ENCODE assay signal across 14 mouse cellular contexts in genomic region chr14:61404941-61405340, GRCm38 (mm10).
"Had no signal": no experiment of that assay in that cellular context is flagged by ENCODE, and none has a peak within 500 bp of the region (broad histone marks: within the 10 kb centered on the region; RNA-seq: fewer than 3 reads in every experiment).

No protein-coding gene starts in this region.

- H3K4me1 ChIP-seq: midbrain, embryonic 10.5 days; neural tube, embryonic 15.5 days had no signal

- ATAC-seq: lung, postnatal 0 days had no signal

- H3K27ac ChIP-seq: left cerebral cortex, adult 2 months; liver, embryonic 15.5 days; midbrain, embryonic 10.5 days; neural tube, embryonic 15.5 days had no signal

- H3K27me3 ChIP-seq: liver, embryonic 15.5 days; neural tube, embryonic 15.5 days had no signal

- H3K9me3 ChIP-seq: liver, embryonic 15.5 days; midbrain, embryonic 10.5 days; neural tube, embryonic 15.5 days had no signal

- H3K9ac ChIP-seq: liver, embryonic 15.5 days; neural tube, embryonic 15.5 days had no signal

- H3K4me3 ChIP-seq: left cerebral cortex, adult 2 months; liver, embryonic 15.5 days; midbrain, embryonic 10.5 days; myocyte; neural tube, embryonic 15.5 days had no signal

- DNase-seq: kidney, postnatal 14 days; lung, adult 2 months; lung, postnatal 36 days; midbrain, embryonic 14.5 days; right cerebral cortex, postnatal 4 days; spleen, adult 18-20 months; thymus, adult 2 months had no signal

- H3K4me2 ChIP-seq: liver, embryonic 11.5 days; liver, embryonic 15.5 days; neural tube, embryonic 15.5 days had no signal
